10 mouse cellular contexts compared by ENCODE assay signal in the genomic region with DNA sequence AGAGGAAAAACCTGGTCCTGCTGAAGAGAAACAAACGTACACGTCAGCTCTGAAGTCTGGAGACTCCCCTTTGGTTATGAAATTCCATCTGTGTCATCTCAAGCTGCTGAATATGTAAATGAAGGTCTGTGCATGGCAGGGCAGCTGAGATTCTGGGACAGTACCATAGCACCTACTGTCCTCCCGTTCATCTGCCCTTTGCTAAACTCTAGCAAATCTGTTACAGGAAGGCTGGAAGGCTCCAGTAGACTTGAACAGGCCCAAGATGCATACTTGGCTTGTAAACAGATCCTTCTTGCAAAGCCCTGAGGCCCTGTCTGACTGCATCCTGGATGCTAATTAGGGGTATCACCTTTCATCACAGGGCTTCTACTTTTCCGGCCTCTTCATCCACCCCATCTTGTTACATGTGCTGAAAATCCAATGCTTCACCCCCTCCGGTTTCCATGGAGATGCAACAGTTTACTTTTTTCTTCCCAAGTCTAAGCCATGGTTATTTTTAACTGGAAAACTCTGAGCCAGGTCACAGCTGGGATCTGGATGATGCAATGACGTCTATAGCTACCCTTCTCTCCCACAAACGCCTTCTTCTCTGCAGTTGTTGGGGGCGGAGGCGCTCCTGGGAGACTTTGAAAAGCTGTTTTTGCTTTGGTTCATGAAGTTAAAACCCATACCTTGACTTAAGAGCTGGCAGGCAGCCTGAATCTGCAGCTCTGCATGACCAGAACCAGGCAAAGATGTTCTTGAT. TPM values are rescaled to one million over a fixed set of nuclear protein-coding genes. Genes with fewer than 3 reads are reported as not detected.
DNase-seq lines count a peak whose midpoint lies in the region; ATAC-seq and TF ChIP-seq lines count a peak whose summit lies in the region.
"Had no signal": no experiment of that assay in that cellular context is flagged by ENCODE, and none has a peak within 500 bp of the region (broad histone marks: within the 10 kb centered on the region; RNA-seq: fewer than 3 reads in every experiment).

No protein-coding gene starts in this region.

- peak overlapping the region; percentile 63 for H3K27ac ChIP-seq in gastrocnemius, adult 2 months
- H3K27ac ChIP-seq: macrophage had no signal

- peak; percentile 62 for DNase-seq in gastrocnemius, adult 2 months
- DNase-seq in gastrocnemius, postnatal 4 days (ENCODE audit: low spot score in 2 of 2), result no peak
- DNase-seq in embryo, embryonic 10 days (ENCODE audit: low spot score), result peak; percentile 25
- peak; percentile 21 for DNase-seq in heart, postnatal 25 days (ENCODE audit: low spot score)
- no peak for DNase-seq in adrenal gland, postnatal 14 days
- DNase-seq in MN1 (ENCODE audit: low spot score), result no peak
- DNase-seq: thymus, postnatal 14 days had no signal

- peak overlapping the region; percentile 26 for H3K4me3 ChIP-seq in gastrocnemius, adult 2 months
- no peak overlapping the region for H3K4me3 ChIP-seq in myocyte

- TF ChIP-seq CTCF in gastrocnemius, adult 2 months (IDR thresholded peaks at IDR 0.05), result no peak

- H3K79me2 ChIP-seq in myocyte (ENCODE audit: control insufficient read depth, insufficient read depth), result no peaks in the 10 kb centered on the region

- ATAC-seq in erythroblast, adult 5-6 weeks (replicated peaks; ENCODE audit: low FRiP score, poor library complexity, severe bottlenecking), result no peak

- H3K4me2 ChIP-seq in myocyte (ENCODE audit: low read depth), result peak overlapping the region; percentile 83

- intact Hi-C loops in gastrocnemius, adult 2 months (cut with DNase I), result no loop called here
- intact Hi-C loops in heart, postnatal 25 days (cut with DNase I), result no loop called here

- H3ac ChIP-seq in myocyte (ENCODE audit: control insufficient read depth, insufficient read length), result no peak overlapping the region

- no peaks in the 10 kb centered on the region for H3K27me3 ChIP-seq in myocyte (ENCODE audit: control insufficient read depth, insufficient read depth, insufficient read length)

- no peaks in the 10 kb centered on the region for H3K36me3 ChIP-seq in myocyte (ENCODE audit: control insufficient read depth, insufficient read depth)

- TF ChIP-seq POLR2A in myocyte (IDR thresholded peaks at IDR 0.05; ENCODE audit: insufficient read length, low read depth), result no peak

TF ChIP-seq in myocyte, 11 proteins besides CTCF, POLR2A, EP300 and RAD21:
- TF ChIP-seq MAX (IDR thresholded peaks at IDR 0.05; ENCODE audit: low read depth) (no peak), USF1 (IDR thresholded peaks at IDR 0.05; ENCODE audit: low read depth) (no peak), REST (IDR thresholded peaks at IDR 0.05; ENCODE audit: insufficient read depth, insufficient read length) (no peak), TCF3 (IDR thresholded peaks at IDR 0.05; ENCODE audit: insufficient read length, low read depth) (no peak), TCF12 (IDR thresholded peaks at IDR 0.05; ENCODE audit: insufficient read depth, poor library complexity, severe bottlenecking) (peak; percentile 53), CEBPB (IDR thresholded peaks at IDR 0.05; ENCODE audit: insufficient read depth, poor library complexity, severe bottlenecking) (peak; percentile 93), POLR2AphosphoS2 (IDR thresholded peaks at IDR 0.05; ENCODE audit: insufficient read length, low read depth) (no peak), MYOG (IDR thresholded peaks at IDR 0.05; ENCODE audit: control insufficient read depth in 1 of 3, insufficient read depth in 1 of 3, insufficient read length in 2 of 3, low read depth in 2 of 3) (peak in 2 of 3 experiments; percentile 43 to 61), SRF (IDR thresholded peaks at IDR 0.05; ENCODE audit: control insufficient read depth, insufficient read length, low read depth) (no peak), MYOD1 (IDR thresholded peaks at IDR 0.05; ENCODE audit: control insufficient read depth in 1 of 3, insufficient read length in 2 of 3, low read depth in 2 of 3) (peak; percentile 6 to 55 (median 17)), E2F4 (IDR thresholded peaks at IDR 0.05; ENCODE audit: insufficient read depth) (no peak)
TF ChIP-seq in myocyte: peak in this region for 4.

RNA-seq across cellular contexts. Expression of a gene that starts 4.0 kb away (rescaled TPM):
- total RNA-seq in gastrocnemius, adult 2 months (2021), result 1 to 10 TPM; 6.1 to 7.9 TPM
- total RNA-seq in gastrocnemius, postnatal 4 days (2021), result 1 to 10 TPM; 6.4 to 7.7 TPM
- under 1 TPM in 1 of 2 experiments, not detected in 1; 0.55 TPM for total RNA-seq in heart, postnatal 25 days (2021)
- 61.1 TPM for polyA plus RNA-seq in myocyte (2012; fragmentation: generic; extraction: Trizol)
- total RNA-seq in adrenal gland, postnatal 14 days (2021), result 4.4 and 4.9 TPM in 2 replicates
- not detected in 2 replicates for total RNA-seq in erythroblast, adult 5-6 weeks (2015; ENCODE audit: low replicate concordance)
- total RNA-seq in erythroblast, adult 5-6 weeks (2017; ENCODE audit: low replicate concordance), result not detected in 2 replicates

RNA-seq across cellular contexts. Expression of a gene that starts 56.3 kb away (rescaled TPM):
- total RNA-seq in gastrocnemius, adult 2 months (2021), result 10 to 100 TPM; 11.6 to 12.2 TPM
- 10 to 100 TPM; 13.9 to 19.4 TPM for total RNA-seq in gastrocnemius, postnatal 4 days (2021)
- total RNA-seq in heart, postnatal 25 days (2021), result 1 to 10 TPM; 7.0 TPM
- polyA plus RNA-seq in myocyte (2012; fragmentation: generic; extraction: Trizol), result 12.4 TPM
- total RNA-seq in adrenal gland, postnatal 14 days (2021), result 15.5 and 16.7 TPM in 2 replicates
- total RNA-seq in erythroblast, adult 5-6 weeks (2015; ENCODE audit: low replicate concordance), result 0.58 and 3.8 TPM in 2 replicates
- total RNA-seq in erythroblast, adult 5-6 weeks (2017; ENCODE audit: low replicate concordance), result 0.56 and 6.1 TPM in 2 replicates

RNA-seq across cellular contexts. Expression of a gene that starts 56.4 kb away (rescaled TPM):
- 10 to 100 TPM; 14.9 to 22.8 TPM for total RNA-seq in gastrocnemius, adult 2 months (2021)
- total RNA-seq in gastrocnemius, postnatal 4 days (2021), result 10 to 100 TPM; 25.1 to 25.4 TPM
- 10 to 100 TPM; 16.5 to 22.1 TPM for total RNA-seq in heart, postnatal 25 days (2021)
- polyA plus RNA-seq in myocyte (2012; fragmentation: generic; extraction: Trizol), result 49.9 TPM
- 80.0 and 100 TPM in 2 replicates for total RNA-seq in adrenal gland, postnatal 14 days (2021)
- total RNA-seq in erythroblast, adult 5-6 weeks (2015; ENCODE audit: low replicate concordance), result 5.2 and 7.1 TPM in 2 replicates
- total RNA-seq in erythroblast, adult 5-6 weeks (2017; ENCODE audit: low replicate concordance), result 4.5 and 26.4 TPM in 2 replicates

Comparison
In these comparisons a context has a peak if more than half of its experiments do, and no peak if none do; other contexts are left out.
1. DNase-seq: peak in gastrocnemius, adult 2 months (single experiment), embryo, embryonic 10 days (single experiment) and heart, postnatal 25 days (single experiment); none in gastrocnemius, postnatal 4 days (0 of 2), adrenal gland, postnatal 14 days (single experiment) and MN1 (single experiment).